Mouse (Mus musculus): ENCODE data around the gene Phlpp1.

Phlpp1 gene

DNA sequence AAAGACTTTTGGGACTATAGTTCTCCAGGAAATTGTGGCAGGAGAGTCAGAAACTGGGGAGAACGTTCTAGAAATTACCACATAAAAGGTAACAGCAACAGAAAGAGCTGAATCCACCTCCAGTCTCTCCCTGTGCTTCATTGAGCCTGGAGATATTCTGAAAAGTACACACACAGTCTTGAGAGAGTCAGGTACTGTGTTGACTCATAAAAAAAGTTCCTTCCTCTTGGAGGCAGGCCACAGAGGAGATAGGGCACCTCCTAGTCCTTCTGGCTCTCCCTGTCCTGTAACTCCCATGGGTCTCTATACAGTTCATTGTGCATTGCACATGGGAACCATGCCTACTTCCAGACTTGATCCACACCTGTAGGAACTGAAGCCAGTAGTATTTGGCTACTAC, 149.0 kb downstream of the Phlpp1 start:
- WGBS = 86% methylated on average over 1 of the region's 1 CpGs

DNA sequence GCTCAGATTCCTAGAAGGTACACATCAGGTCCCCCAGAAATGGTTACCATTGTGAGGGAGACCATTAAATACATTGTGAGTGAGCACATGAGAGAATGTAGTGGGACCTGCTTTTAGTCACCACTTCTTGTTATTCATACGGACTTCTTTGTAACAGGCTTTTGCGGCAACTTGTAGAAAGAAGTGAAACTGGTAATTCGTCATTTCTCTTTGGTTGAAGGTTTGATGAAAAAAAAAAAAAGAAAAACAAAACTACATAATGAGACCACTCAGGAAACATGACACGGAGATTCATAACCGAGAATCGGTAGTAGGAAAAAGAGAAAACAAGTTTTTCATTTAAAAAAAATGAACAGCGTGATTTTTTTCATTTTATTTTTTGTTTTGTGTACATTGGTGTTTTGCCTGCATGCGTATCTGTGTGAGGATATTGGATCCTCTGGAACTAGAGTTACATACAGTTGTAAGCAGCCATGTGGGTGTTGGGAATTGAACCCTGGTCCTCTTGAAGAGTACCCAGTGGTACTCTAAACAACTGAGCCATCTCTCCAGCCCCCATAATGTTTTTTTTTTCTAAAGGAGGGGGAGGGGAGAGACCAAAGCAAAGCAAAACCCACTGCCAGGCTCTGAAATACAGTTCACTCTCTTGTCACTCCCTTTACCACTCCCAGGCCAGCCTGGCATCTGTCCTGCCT, 150.0 kb downstream of the Phlpp1 start:
- 84% methylated on average over 8 of the region's 8 CpGs for WGBS

DNA sequence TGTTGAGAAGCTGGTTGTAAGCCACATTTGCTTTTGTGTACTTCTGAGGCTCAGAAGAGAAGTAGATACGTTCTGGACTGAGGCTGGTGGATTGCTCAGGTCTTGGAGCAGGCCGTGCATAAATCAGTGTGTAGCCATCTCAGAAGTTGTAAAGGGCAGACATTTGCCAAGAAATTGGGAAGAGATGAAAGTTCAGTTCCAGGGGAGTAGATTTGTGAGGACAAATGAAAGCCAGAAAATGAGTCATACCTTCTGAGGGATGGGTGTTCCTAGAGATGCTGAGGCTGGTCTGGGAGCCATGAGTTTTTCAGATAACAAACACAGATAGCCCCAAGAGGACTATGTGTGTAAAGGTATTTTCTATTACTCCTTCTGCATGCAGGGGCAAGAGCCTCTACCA, 155.1 kb downstream of the Phlpp1 start:
- 54% methylated on average over 2 of the region's 2 CpGs for WGBS

DNA sequence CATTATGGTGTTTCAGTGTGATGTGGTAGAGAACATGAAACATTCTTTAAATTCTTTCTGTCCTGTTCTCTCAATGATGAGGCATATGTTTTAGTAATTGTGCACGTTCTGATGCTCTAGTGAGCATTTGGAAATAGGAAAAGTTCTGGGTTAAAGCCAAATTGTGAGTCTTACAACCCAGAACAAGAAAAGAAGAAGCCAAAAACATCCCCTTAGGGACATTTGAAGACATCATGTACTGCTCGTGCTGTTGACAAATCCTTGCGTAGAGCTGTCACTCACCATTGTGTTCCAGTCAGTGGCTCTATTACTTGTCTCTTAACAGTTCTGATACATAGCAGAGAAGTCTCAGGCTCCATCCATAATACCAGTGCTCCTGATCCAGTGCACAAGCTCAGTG, 170.5 kb downstream of the Phlpp1 start:
- 53% methylated on average over 3 of the region's 3 CpGs for WGBS

DNA sequence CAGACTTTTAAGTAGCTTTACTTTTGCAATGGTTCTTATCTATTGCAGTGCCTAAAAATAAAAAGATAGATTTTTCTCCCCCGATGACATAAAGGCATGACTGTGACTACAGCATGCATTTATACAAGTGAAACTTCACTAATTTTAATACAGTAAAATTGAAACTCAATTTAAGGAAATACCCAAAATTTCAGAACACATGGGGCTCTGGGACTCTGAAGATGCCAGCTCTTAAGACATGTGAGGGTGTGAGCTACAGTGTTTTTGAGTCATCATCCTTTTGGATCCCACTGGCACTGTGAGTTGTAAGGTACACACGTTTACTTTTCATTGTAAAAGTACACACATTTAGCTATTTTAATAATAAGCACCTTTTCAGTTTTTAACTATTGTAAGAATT, 173.7 kb downstream of the Phlpp1 start:
- WGBS = 86% methylated on average over 2 of the region's 2 CpGs

DNA sequence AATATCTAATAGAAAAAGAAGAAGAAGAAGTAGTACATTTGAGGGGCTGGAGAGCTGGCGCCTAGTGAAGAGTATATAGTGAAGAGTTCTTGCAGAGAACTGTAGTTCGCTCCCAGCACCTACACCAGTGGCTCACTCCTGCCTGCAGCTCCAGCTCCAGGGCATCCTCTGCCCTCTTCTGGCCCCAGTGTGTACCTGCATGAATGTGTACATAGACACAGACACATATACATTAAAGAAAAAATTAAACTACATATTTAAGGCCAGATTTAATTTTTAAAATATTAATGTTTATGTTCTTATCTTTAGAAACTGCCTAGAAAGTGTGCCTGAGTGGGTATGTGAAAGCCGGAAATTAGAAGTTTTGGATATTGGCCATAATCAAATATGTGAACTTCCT, 175.2 kb downstream of the Phlpp1 start:
- WGBS = 97% methylated on average over 3 of the region's 3 CpGs

DNA sequence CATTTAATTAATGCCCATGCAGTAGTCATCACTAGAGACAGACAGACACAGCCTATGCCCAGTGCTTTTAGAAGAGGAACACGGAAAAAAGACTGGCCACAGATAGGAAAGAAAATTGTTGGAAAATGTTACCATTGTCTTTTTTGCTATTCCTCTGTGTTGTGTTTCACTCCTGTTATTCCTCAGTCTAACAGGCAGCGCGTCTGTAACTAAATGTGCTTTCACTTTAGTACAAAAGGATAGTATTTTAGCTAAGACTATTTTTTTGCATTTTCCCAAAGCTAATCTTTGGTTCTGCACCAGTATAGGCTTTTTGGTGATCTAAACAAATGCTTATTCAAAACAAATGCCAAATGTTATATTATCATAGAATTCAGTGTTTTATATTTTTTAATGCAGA, 177.6 kb downstream of the Phlpp1 start:
- 56% methylated on average over 3 of the region's 3 CpGs for WGBS

DNA sequence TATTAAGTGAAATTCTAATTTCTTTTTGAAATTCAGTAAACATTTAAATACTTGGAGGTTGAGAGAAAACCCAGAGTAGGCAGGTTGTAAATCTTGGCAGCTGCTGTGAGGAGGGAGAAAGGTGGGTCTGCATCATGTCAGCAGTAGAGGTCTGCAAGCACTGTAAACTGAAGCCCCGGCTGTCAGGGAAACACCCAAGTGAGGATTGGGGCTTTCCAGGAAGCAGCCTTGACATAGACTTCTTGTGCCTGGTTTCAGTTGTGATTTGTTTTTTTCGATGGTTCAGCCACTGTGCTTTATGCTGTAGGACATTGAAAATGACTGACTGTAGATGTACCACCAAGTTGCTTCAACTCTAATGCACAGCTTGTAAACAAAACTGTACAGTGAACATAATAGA, 180.0 kb downstream of the Phlpp1 start:
- WGBS = 75% methylated on average over 2 of the region's 2 CpGs

DNA sequence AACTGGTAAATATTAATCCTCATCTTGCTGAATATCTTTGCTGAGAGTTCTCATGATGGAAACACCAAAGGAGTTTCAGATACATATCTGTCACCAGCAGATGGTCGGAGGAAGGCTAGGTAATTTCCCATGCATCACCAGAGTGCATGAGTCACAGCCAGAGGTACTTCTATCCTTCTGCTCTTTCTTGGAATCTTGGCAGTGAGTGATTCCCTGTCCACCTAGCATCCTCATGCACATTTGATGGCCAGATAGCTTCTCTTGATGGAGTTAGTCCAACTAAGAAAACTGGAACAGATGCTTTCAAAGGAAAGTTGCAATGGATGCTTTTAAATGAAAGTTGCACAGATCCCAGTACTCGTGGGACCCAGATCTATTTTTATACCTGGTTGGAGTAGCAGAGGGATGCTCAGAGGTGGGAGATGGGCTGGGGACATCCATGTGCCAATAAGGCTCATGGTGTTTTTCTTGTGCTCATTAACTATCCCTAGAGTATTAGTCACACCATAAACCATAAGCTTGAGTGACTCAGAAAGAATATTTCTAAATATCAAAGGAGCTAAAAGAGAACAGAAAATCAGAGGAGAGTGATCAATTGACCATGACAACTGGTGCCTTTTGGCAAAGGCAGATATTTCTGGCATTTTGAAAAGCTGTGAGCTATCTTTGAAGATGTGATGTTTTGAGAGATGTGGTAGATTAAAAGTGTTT, 181.4 kb downstream of the Phlpp1 start:
- WGBS = 43% methylated on average over 2 of the region's 2 CpGs

DNA sequence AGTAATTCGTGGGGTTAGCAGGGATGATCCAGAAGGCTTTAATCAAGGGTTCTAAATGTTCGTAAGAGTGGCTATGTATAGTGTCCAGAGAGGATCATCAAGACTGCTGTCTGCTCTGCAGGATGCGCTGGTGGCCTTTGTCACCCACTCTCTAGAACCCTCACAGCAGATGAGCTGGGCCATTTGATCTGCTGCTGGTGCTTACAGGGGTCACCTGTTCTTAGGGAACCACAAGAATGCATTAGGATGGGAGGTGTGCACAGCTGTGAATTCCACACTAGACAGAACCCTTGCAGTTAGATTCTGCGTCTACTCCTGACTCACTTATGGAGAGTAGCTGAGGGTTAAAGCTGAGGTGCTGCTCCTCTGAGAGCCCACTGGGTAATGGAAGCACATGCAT, 182.4 kb downstream of the Phlpp1 start:
- WGBS = 85% methylated on average over 4 of the region's 4 CpGs

DNA sequence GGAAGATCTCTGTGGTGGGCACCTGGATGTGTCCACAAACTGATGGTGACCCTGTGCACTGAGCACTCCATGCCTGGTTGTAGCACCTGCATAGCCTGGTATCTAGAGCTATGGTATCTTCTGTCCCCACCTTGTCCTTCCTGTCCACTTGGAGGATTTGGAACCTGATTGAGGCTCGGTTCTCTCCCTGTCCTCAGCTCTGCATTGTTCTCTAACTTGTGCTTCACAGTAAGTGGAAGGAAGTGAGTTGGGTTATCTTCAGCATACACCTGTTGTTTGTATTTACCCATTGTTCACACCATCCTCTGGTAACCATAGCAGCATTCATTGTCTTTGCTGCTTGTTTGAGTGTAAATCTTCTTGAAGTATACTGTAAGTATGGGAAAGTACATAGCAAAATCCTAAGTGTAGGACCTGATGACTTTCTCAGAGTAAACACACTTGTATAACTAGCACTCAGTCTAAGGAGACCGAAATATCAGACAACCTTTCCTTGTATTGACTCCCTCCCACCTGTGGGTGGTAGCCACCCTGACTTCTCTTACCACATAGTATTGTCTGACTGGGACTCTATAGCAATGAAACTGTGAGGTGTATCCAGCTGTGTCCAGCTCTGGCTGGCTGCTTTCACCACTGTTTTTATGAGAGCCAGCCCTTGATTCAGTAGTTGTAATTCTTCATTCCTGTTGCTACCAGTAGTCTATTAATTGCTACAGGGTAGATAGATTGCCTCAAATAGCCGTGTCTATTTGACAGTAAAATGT, 191.5 kb downstream of the Phlpp1 start:
- WGBS = 85% methylated on average over 3 of the region's 3 CpGs

DNA sequence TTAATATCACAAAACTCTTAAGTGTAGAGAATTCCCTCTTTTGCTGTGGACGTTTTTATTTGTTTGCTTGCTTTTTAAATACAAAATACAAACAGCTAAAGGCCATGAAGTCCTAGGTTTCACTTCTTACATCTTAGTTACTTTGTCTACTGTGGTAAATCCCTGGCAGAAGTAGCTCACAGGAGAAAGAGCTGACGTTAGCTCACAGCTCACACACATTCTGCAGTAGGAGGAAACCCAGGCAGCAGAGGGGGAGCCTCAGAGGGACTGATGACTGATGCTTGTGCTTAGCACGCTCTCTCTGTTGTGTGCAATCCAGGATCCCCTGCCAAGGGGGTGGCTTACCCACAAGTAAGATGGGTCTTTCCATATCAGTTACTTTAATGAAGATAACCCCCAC, 197.8 kb downstream of the Phlpp1 start:
- 51% methylated on average over 3 of the region's 3 CpGs for WGBS

DNA sequence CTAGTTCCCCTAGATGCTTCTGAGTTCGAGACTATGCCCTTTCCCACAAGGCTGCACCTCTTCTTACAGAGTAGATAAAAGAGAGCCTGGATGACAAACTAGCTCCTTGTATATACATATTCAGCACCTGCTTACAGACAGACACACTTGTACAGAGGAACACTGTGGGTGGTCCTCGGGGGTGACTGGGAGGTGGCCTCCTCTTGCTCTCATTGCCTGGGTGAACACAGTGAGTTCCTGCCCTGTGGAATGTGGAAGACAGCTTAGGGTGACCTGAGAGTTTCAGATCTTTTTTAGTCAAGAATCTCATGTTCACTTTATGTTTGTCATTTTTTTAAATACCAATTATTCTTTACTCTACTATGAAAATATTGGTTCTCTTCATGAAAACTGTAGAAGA, 200.9 kb downstream of the Phlpp1 start:
- WGBS = 81% methylated on average over 2 of the region's 2 CpGs

DNA sequence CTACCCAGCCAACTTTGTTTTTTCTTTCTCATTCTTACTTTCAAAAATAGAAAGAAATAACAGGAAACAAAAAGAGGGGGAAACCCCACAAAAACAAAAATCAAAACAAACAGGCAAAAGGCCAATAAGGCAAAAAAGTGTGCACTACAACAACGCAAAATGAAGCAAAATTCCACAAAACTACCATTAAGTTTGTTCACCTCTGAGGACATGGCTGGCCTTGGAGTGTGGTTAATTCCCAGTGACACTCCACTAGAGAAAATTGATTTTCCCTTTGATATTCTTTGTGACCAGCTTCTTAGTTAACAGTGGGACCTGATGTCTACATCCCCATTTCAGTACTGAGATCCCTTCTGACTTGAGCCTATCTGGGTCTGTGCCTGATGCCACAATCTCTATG, 202.1 kb downstream of the Phlpp1 start:
- WGBS = 86% methylated on average over 1 of the region's 1 CpGs

DNA sequence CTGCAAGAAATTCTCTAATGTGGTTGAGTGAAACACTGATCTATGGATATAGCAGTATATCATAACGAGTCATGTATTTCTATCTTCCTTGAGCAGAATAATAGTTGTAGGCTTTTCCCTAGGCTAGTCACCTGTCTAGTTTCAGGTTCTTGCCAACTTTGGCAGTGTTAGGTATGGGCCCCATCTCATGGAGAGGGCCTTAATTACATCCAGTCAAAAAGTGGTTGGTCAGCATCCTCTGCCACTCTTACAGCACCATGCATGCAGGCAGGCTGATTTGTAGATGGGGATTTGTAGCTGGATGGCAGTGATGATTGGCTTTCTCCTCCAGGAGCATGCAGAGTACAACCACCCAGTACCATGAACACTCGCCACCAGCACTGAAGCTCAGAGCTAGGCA, 202.7 kb downstream of the Phlpp1 start:
- 94% methylated on average over 2 of the region's 2 CpGs for WGBS

DNA sequence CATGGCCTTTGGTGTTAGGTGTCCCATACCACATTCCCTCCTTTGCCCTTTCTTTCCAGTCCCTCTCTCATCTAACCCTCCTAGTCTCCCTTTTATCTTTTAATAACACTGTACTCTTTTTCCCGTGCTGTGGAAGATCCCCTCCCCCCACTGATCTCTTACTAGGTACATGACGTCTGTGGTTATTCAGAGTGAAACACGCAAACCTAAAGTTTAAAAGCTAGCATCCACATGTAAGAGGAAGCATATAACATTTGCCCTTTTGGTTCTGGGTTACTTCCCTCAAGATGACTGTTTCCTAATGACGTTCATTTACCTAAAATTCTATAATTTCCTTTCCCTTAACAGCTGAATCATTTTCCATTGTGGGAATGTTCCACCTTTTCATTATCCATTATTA, 203.4 kb downstream of the Phlpp1 start:
- WGBS = 84% methylated on average over 4 of the region's 4 CpGs

DNA sequence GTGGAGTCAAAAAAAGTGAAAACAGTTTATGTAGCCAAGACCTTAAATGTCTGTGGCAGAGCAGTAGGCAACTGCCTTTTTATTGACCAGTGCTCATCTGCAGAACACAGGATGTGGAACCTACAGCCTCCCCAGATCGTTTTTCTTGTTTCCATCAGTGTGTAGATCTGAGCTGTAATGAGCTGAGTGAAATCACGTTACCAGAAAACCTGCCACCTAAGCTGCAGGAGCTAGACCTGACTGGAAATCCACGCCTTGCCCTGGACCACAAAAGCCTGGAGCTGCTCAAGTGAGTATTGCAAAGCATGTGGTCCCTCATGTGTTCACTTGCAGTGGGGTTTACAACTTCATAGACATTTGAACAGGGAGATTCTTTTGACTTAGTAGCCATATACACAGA, 204.5 kb downstream of the Phlpp1 start:
- 87% methylated on average over 3 of the region's 3 CpGs for WGBS

DNA sequence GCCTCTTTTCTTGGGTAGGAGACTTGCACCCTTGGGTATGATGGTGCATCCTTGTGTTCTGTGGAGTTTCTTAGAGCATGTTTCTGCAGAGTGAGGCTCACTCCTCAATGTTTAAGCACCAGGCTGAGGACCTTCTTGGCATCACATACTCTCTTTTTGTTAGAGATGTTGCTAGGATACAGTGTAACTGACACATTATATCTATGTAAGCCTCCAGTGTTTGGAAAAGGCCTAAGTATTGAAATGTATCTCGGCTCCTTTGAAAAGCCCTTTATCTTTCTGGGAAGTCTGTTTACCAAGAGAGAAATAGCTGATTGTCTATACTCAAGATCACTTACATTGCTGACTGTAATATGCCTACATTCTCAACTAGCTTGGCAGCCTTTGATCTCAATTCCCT, 208.9 kb downstream of the Phlpp1 start:
- 33% methylated on average over 1 of the region's 1 CpGs for WGBS

DNA sequence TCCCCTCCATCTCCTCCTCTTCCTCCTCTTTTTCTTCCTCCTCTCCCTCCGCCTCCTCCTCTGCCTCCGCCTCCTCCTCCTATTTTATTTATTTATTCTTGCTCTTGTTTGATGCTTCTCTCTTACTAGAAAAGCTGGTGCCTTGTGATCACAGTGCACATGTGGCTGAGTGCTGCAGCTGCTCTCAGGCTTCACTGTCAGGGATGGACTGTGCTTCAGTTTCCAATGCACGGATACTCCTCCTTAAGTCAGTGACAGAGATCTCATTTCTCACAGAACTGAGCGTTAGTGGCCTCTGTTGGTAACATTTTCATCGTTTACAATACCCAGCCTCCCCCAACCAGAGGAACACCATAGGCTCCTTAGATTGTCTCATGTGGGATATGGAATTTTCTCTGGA, 215.0 kb downstream of the Phlpp1 start:
- WGBS = 68% methylated on average over 5 of the region's 5 CpGs

DNA sequence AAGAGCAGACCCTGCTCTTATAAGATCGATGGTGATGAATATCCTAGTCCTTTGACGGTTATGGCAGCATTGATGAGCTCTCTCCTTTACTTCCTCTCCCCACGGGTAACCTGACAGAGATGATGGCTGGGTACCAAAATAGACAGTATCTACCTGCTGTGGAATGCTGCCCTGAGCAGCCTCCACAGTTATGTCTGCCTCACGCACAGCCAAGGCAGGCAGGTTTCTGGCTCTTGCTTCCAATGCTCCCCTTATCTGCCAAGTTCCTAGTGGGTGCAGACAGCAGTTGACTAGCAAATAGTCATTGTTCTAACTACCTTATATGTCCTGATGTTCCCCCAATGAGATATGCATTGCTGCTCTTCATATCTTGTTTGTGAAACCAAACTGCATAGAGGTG, 215.7 kb downstream of the Phlpp1 start:
- WGBS = 81% methylated on average over 4 of the region's 4 CpGs

DNA sequence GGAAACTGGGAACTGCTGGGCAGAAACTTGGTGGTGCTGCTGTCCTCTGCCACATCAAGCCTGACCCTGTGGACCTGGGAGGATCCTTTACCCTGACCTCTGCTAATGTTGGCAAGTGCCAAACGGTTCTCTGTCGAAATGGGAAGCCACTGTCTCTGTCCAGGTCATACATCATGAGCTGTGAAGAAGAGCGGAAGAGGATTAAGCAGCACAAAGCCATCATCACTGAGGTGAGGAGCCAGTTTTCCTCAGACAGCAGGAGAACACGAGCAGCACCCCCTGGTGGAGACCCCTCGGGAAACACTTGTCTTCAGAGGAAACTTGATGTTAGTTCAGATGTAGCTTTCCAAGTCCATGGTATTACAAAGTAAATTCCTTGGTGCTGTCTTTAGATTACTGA, 218.1 kb downstream of the Phlpp1 start:
- WGBS = 11% methylated on average over 5 of the region's 5 CpGs

DNA sequence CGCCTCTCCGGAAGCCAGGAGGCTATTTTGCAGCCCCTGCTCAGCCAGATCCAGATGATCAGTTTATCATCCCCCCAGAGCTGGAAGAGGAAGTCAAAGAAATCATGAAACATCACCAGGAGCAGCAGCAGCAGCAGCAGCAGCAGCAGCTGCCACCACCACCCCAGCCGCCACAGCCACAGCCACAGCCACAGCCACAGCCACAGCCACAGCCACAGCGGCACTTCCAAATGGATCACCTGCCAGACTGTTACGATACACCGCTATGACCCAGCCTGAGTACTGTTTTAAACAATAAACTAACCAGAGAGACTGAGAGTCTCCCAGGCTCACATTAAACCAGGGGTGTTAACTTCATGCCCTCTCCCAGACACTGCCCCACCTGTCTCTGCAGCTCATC, 221.5 kb downstream of the Phlpp1 start:
- WGBS = 91% methylated on average over 6 of the region's 6 CpGs

DNA sequence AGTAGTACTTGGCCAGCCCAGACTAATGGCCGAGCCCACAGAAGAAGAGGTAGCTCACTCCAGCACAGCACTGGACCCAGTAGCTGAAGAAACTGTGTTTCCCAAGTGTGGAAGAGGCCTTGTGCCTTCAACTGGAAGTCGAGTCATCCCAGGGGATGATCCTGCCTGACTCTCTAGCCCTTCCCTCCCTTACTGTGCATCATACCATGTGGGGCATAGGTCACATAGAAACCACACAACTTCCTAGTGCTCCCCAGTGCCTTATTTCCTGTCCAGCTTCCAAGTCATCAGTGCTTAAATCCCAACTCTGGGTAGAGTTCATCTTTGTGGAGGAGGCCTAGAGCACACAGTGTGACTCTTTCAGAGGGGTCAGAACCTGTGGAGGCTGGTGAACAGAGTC, 223.1 kb downstream of the Phlpp1 start:
- WGBS = 79% methylated on average over 2 of the region's 2 CpGs

All from cerebral cortex, adult 2 months (tissue).